Mouse (Mus musculus) NIH3T3 (cell line): ENCODE measurements around the gene Olfr944.

Experiments
- DNase-seq: peaks from one replicate; pipeline ENCODE4 v3.0.0-alpha.2; 2012; ENCODE audit warnings: low read depth

Gene Olfr944

DNA sequence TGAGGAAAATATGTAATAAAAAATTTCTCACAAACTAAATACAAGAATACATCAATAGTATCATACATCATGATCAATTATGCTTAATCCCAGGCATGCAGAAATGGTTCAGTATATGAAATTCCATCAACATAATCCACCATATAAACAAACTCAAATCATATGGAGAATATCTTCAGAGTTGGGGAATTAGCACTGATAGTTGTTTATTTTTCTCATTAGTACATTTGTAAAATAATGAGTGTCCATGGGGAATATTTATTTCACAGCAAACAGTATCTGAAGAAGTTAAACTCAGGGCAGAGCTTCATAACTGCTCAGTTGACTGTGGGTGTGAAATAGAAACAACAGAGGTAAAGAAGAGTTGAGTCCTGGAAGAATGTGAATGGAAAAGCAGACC, at the start of gene Olfr944:
Olfr944 (plus strand) TSS at position 301 of the 400 bp plus-strand sequence.
- DNase-seq, result no peak

DNA sequence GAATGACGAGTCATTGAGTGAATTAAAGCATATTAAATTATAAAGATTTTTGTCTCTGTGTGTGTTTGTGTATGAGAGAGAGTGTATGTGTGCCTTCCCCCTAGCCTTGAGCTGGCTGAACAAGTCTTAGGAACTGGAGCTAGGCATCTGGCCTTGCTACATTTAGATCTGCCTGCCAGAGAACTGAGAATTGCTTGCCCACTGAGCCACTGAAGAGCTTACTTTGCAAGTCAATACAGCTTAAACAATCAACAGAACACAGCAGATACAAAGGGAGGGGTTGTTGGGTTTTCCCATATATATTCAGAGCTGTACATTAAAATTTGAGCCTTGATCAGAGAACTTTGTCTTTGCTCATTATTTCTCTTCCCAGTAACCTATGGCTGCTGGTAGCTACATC, 49.3 kb upstream of the Olfr944 start:
- no peak for DNase-seq

DNA sequence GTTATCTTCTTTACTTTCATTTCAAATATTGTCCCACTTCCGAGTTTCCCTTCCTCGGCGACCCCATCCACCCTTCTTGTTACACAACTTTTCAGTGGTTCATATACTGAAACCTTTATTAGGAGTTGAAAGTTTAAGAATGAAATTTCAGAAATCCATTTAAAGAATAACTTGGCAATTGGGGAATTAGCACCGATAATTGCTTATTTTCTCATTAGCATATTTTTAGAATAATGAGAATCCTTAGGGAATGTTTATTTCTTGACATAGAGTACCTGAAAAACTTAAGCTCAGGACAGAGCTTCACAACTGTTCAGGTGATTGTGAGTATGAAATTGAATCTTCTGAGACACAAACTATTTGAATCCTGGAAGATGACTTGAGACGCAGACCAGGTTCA, 35.7 kb upstream of the Olfr944 start, which contains the start of gene Olfr943:
Olfr943 (plus strand) TSS at position 301 of the 400 bp plus-strand sequence.
- DNase-seq, result no peak

DNA sequence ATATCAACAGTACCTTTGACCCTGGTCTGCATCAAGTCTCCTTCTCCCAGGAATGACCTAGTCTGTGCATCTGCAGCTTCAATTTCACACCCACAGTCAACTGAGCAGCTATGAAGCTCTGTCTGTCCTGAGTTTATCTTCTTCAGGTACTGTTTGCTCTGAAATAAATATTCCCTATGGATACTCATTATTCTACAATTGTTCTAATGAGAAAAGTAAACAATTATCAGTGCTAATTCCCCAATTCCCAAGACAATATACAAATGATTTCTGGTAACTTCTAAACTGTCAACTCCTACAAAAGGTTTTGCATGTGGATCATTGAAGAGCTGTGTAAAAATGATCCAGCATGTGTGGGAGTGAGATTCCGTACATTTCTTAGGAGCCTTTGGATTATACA, 48.2 kb downstream of the Olfr944 start, which contains the start of gene Olfr1537:
Olfr1537 (minus strand) TSS at position 101 of the 400 bp plus-strand sequence.
- DNase-seq, result no peak
